Mouse (Mus musculus): ENCODE data around the gene Npb. TPM values are rescaled to one million over a fixed set of nuclear protein-coding genes. Genes with fewer than 3 reads are reported as not detected.

Npb gene
- polyA plus RNA-seq, 1 experiment from 2014 or later, result 5.0 TPM

DNA sequence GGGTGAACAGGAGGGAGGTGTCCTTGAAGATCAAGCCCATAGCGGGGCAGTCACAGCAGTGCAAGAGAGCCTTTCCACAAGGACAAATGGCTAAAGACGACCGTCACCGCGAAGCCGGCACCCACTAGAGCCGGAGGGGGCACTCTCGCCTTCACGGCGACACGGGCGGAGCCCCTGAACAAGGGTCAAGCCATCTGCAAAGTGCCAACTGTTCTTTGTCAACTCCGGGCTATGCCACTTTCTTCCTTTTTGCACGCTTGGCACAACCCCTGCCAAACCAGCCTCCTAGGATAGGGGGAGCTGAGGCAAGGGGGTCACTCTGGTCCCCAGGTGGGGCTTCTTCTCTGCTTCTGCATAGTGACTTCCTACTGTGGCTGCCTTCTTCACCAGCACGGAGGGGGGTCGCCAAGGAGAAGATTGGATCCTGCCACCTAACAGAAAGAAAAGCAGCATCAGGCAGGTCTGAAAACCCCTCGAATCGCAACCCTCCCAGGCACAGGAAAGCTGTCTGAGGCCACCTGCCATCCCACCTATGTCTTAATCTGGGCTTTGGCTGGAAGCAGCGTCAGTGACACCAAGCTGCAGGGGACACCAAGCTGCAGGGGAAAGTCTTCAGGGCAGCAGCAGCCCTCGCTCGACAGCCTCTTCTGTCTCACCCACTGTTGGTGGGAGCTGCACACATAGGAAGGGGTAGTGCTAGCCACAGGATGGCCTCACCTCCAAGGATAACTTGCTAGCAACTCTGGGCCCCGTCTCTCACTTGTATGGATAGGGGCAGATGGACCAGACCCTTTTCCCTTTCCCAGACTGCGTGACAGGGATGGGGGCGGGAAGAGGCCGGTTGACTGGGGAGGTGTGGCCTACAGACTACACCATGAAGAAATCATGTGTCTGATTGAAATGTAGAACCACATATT is 10.6 kb downstream of the Npb start:
- no peak overlapping the region for H3K4me3 ChIP-seq
- H3K4me2 ChIP-seq, result peak overlapping the region; percentile 77
- peaks cover 78% of the 10 kb centered on the region for H3K36me3 ChIP-seq
- H3K27me3 ChIP-seq (replicated peaks), result no peaks in the 10 kb centered on the region
- no peaks in the 10 kb centered on the region for H3K9me3 ChIP-seq (replicated peaks)
- 89% methylated on average over 25 of the region's 25 CpGs for WGBS (ENCODE audit: insufficient replicate concordance)
- ATAC-seq, result no peak
- 0 out of 2 replicates have a peak overlapping the region, but pooled peaks have one; percentile 81 for H3K9ac ChIP-seq
- peaks cover 52% of the 10 kb centered on the region for H3K4me1 ChIP-seq
- peak overlapping the region; percentile 83 for H3K27ac ChIP-seq

GRCm38 (mm10) chr11:120620195-120620594 is 11.9 kb downstream of the Npb start:
- Histone ChIP-seq H3K4me3 (no peak overlapping the region), H3K27me3 (replicated peaks) (no peaks in the 10 kb centered on the region), H3K4me1 (peaks cover 57% of the 10 kb centered on the region), H3K36me3 (peaks cover 66% of the 10 kb centered on the region), H3K9ac (no peak overlapping the region), H3K4me2 (no peak overlapping the region), H3K9me3 (replicated peaks) (no peaks in the 10 kb centered on the region), H3K27ac (no peak overlapping the region; the same call in 1 of the 2 replicates)
- WGBS (ENCODE audit: insufficient replicate concordance), result 91% methylated on average over 14 of the region's 14 CpGs
- no peak for ATAC-seq

DNA sequence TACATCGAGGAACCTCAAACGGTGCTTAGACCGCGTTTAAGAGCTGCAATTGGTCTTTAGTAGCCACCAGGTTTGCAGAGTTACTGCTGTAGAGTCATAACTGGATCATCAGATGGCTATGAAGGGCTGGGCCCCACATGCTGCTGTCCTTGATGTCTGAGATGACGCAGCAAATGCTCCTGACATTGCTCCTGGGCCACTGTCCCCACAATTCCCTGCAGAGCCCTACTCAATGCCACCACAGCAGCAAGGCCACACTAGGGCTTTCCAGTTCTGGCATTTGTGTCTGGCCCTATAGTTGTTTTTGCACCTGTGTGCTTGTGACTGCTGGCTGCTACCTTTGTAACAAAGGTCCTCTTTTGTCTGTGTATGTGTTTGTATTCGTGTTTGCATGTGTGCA is 14.5 kb downstream of the Npb start:
- no peak overlapping the region for H3K4me2 ChIP-seq
- H3K36me3 ChIP-seq, result peaks cover 79% of the 10 kb centered on the region
- WGBS (ENCODE audit: insufficient replicate concordance), result 87% methylated on average over 6 of the region's 6 CpGs

GRCm38 (mm10) chr11:120623961-120624679 is 15.8 kb downstream of the Npb start:
- Histone ChIP-seq H3K9ac (peak overlapping the region; percentile 97), H3K27me3 (replicated peaks) (no peaks in the 10 kb centered on the region), H3K4me2 (peak overlapping the region; percentile 92), H3K9me3 (replicated peaks) (no peaks in the 10 kb centered on the region), H3K4me3 (peak overlapping the region; percentile 99), H3K27ac (peak overlapping the region; percentile 96), H3K4me1 (peaks cover 60% of the 10 kb centered on the region), H3K36me3 (peaks cover 78% of the 10 kb centered on the region)
- 11% methylated on average over 30 of the region's 30 CpGs for WGBS (ENCODE audit: insufficient replicate concordance)
- peak; percentile 79 for ATAC-seq

More for the DNA sequence above, 14.5 kb downstream of the Npb start:
- Histone ChIP-seq H3K4me1 (peaks cover 62% of the 10 kb centered on the region), H3K9me3 (replicated peaks) (no peaks in the 10 kb centered on the region), H3K27me3 (replicated peaks) (no peaks in the 10 kb centered on the region), H3K4me3 (no peak overlapping the region), H3K9ac (0 out of 2 replicates have a peak overlapping the region, but pooled peaks have one; percentile 12), H3K27ac (no peak overlapping the region)
- no peak for ATAC-seq

DNA sequence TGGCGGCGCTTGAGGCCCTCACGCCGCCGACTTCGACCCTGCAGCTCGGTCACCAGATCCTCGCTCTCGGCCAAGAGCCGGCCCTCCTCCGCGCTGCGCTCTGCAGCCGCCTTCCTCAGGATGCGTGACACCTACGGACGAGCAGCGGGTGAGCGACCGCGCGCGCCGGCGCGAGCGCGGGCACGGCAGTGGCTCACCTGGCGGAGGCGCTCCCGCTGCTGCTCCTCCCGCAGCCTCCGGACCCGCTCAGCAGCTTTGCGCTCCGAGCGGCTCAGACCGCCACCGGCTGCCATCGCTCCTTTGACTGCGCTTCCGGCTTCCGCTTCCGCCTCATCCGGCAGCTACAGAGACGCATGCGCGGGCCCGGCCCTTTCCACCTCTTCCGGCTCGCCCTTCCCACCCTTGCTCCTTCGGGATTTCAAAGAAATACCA is 16.4 kb downstream of the Npb start:
- WGBS (ENCODE audit: insufficient replicate concordance), result under 1% methylated on average over 53 of the region's 53 CpGs
- Histone ChIP-seq H3K27ac (peak overlapping the region; percentile 96), H3K4me1 (peaks cover 65% of the 10 kb centered on the region), H3K36me3 (peaks cover 77% of the 10 kb centered on the region), H3K4me2 (peak overlapping the region; percentile 92), H3K27me3 (replicated peaks) (no peaks in the 10 kb centered on the region), H3K4me3 (peak overlapping the region; percentile 99), H3K9ac (peak overlapping the region; percentile 97), H3K9me3 (replicated peaks) (no peaks in the 10 kb centered on the region)
- peak; percentile 69 for ATAC-seq

- no peak for ATAC-seq
Measured at GRCm38 (mm10) chr11:120625152-120625775, 17.0 kb downstream of the Npb start, which contains the start of gene Sirt7. Sirt7 (minus strand) TSS chr11:120625240.

GRCm38 (mm10) chr11:120626785-120627467 is 18.6 kb downstream of the Npb start:
- H3K27me3 ChIP-seq (replicated peaks), result no peaks in the 10 kb centered on the region
- 0 out of 2 replicates have a peak overlapping the region, but pooled peaks have one; percentile 4 for H3K4me3 ChIP-seq
- H3K9ac ChIP-seq, result peak overlapping the region; percentile 32
- H3K4me2 ChIP-seq, result peak overlapping the region; percentile 76
- no peaks in the 10 kb centered on the region for H3K9me3 ChIP-seq (replicated peaks)
- H3K36me3 ChIP-seq, result peaks cover 54% of the 10 kb centered on the region
- WGBS (ENCODE audit: insufficient replicate concordance), result 83% methylated on average over 11 of the region's 11 CpGs
- peak overlapping the region; percentile 96 for H3K27ac ChIP-seq
- ATAC-seq, result no peak
- peaks cover 87% of the 10 kb centered on the region for H3K4me1 ChIP-seq

More at GRCm38 (mm10) chr11:120625152-120625775, 17.0 kb downstream of the Npb start, which contains the start of gene Sirt7:
- Histone ChIP-seq H3K4me2 (peak within 1 kb of the TSS; percentile 92), H3K4me1 (peaks cover 70% of the 10 kb centered on the region), H3K27me3 (replicated peaks) (no peaks in the 10 kb centered on the region), H3K9ac (peak within 1 kb of the TSS; percentile 97), H3K27ac (peak within 1 kb of the TSS; percentile 96), H3K9me3 (replicated peaks) (no peaks in the 10 kb centered on the region), H3K4me3 (peak within 1 kb of the TSS; percentile 99), H3K36me3 (peaks cover 71% of the 10 kb centered on the region)
- WGBS (ENCODE audit: insufficient replicate concordance), result 20% methylated on average over 5 of the region's 5 CpGs

DNA sequence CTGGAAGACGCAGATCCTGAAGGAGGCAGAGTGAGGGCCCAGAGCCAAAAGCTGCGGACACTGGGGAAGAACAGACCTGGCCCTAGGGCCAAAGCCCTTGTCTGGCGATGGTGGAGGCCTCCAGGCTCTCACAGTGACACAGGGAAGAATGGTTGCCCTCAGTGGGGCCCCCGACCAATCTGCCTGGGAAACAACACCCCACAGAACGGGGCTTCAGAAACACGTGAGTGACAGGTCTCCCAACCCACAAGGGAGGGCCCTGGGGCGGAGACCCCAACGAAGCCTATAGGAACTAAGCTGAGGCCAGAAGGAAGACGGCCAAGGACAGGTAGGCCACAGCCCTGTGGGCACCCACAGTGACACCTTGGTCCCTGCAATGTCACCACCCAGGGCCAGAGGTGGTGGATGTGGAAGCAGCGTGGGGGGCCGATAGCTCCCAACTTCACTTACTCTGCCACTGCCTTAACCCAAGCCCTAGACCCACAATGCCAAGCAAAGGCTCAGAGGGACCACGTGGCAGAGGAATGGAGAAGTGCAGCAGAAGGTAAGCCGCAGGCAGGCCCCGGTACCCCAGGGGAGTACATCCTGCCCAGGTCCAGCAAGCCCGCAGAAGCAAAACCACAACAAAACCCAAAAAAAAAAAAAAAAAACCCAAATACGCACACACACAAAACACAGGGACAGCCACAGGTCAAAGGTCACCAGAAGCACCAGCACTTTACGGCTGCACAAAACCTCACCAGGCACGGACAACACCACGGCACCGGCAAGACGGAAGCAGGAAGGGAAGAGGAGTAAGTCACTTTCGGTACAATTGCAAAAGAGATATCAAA is 19.4 kb downstream of the Npb start:
- ATAC-seq, result no peak
- 35% methylated on average over 22 of the region's 22 CpGs for WGBS (ENCODE audit: insufficient replicate concordance)
- peak overlapping the region; percentile 5; the same call in 1 of the 2 replicates for H3K4me3 ChIP-seq
- peak overlapping the region; percentile 96 for H3K27ac ChIP-seq
- peaks cover 47% of the 10 kb centered on the region for H3K36me3 ChIP-seq
- H3K9ac ChIP-seq, result peak overlapping the region; percentile 32
- no peaks in the 10 kb centered on the region for H3K27me3 ChIP-seq (replicated peaks)
- peaks cover 91% of the 10 kb centered on the region for H3K4me1 ChIP-seq
- H3K4me2 ChIP-seq, result peak overlapping the region; percentile 76
- H3K9me3 ChIP-seq (replicated peaks), result no peaks in the 10 kb centered on the region

DNA sequence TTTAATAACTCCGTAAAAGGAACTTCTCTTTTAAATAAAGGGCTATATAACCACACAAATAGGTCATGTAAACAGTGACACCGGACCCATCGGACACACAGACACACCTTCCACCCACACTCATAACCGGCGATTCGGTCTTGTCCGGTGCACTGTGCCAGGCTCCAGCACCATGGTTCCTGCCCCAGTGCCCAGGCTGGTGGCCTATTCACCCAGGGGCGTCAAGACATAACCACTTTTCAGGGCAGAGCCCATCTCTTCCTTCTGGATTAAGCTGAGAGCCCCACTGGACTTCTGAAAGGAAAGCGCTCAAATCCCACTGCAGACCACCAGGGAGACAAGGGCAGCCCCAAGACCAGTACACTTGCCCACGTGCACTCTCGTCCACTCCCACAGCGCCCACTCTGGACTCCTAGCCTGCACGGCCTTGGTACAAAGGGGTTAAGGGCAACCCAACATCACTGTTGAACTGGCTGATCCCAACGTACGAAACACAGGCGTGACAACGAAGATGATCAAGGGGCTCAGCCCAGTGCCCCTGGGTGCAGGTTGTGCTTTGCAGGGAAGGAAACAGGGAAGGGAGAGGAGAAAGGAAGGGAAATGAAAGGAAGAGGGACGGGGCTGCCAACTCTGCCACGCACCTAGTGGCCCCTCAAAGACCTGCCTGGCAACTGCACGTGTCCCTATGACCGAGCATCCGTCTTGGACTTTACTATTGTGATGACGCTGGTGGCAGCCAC is 20.5 kb downstream of the Npb start:
- ATAC-seq, result no peak
- H3K4me3 ChIP-seq, result peak overlapping the region; percentile 91
- peak overlapping the region; percentile 94 for H3K27ac ChIP-seq
- no peaks in the 10 kb centered on the region for H3K27me3 ChIP-seq (replicated peaks)
- 89% methylated on average over 23 of the region's 23 CpGs for WGBS (ENCODE audit: insufficient replicate concordance)
- peak overlapping the region; percentile 76 for H3K4me2 ChIP-seq
- H3K36me3 ChIP-seq, result peaks cover 36% of the 10 kb centered on the region
- H3K9me3 ChIP-seq (replicated peaks), result no peaks in the 10 kb centered on the region
- H3K9ac ChIP-seq, result peak overlapping the region; percentile 99
- peaks cover 82% of the 10 kb centered on the region for H3K4me1 ChIP-seq

DNA sequence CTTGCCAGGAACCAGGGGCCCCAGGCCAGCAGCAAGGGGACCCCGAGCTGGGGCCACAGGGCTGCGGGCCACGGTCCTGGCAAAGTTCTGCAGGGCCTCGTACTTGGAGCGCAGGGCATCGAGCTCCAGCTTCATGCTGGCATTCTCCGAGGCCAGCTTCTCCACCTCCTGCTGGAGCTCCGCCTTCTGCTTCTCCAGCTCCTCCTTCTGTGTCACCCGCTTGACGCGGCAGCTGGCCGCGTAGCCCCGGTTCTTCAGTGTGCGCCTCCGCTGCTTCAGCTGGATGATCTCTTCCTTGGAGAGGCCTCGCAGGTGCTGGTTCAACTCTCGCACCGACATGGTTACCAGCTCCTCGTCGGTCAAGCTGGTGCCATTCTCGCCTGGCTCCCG is 21.1 kb downstream of the Npb start:
- Histone ChIP-seq H3K9me3 (replicated peaks) (no peaks in the 10 kb centered on the region), H3K4me1 (peaks cover 82% of the 10 kb centered on the region), H3K4me3 (peak overlapping the region; percentile 91), H3K36me3 (peaks cover 36% of the 10 kb centered on the region), H3K9ac (peak overlapping the region; percentile 99), H3K27me3 (replicated peaks) (no peaks in the 10 kb centered on the region), H3K27ac (peak overlapping the region; percentile 94), H3K4me2 (peak overlapping the region; percentile 76)
- 40% methylated on average over 23 of the region's 23 CpGs for WGBS (ENCODE audit: insufficient replicate concordance)
- no peak for ATAC-seq

All from liver, embryonic 12.5 days (tissue).